Mouse (Mus musculus): Measurements from ENCODE around the gene Htr1d. TPM values are rescaled to one million over a fixed set of nuclear protein-coding genes. Genes with fewer than 3 reads are reported as not detected.

Htr1d gene
- total RNA-seq (2015) (not detected in 2 replicates), total RNA-seq (2017) (not detected in 2 replicates)

- no peak for ATAC-seq (ENCODE audit: poor library complexity, severe bottlenecking)
These were observed at the start of gene Htr1d for GRCm38 (mm10) chr4:136423224-136423623. Gene Htr1d (plus strand): TSS chr4:136423524.

DNA sequence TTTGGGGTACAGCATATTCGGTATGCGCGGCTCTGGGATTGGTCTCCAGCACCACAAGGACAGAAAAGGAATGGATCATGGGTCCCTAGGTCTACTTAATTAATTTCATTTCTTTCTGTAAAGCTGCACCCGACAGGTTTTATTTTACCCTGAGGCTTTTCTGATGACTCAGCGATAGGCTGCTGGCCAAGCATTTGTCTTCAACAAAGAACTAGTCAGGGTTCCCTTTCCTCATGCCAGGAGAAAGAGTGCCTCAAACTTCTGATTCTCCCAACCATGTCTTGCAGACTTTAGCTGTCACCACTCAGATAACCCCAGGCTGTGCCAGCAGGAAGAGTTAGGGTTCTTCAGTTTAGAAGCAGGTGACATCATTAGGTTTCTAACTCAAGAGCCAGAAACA is 46.3 kb upstream of the Htr1d start:
- no peak for ATAC-seq (ENCODE audit: poor library complexity, severe bottlenecking)

GRCm38 (mm10) chr4:136383052-136383451 is 40.3 kb upstream of the Htr1d start:
- no peak for ATAC-seq (ENCODE audit: poor library complexity, severe bottlenecking)

GRCm38 (mm10) chr4:136383839-136384238 is 39.5 kb upstream of the Htr1d start:
- no peak for ATAC-seq (ENCODE audit: poor library complexity, severe bottlenecking)

- no peak for ATAC-seq (ENCODE audit: poor library complexity, severe bottlenecking)
These were observed 36.1 kb upstream of the Htr1d start for GRCm38 (mm10) chr4:136387261-136387660.

GRCm38 (mm10) chr4:136401806-136402205 is 21.5 kb upstream of the Htr1d start:
- no peak for ATAC-seq (ENCODE audit: poor library complexity, severe bottlenecking)

GRCm38 (mm10) chr4:136407831-136408230 is 15.5 kb upstream of the Htr1d start:
- no peak for ATAC-seq (ENCODE audit: poor library complexity, severe bottlenecking)

GRCm38 (mm10) chr4:136411995-136412765 is 11.1 kb upstream of the Htr1d start:
- ATAC-seq (ENCODE audit: poor library complexity, severe bottlenecking), result no peak

DNA sequence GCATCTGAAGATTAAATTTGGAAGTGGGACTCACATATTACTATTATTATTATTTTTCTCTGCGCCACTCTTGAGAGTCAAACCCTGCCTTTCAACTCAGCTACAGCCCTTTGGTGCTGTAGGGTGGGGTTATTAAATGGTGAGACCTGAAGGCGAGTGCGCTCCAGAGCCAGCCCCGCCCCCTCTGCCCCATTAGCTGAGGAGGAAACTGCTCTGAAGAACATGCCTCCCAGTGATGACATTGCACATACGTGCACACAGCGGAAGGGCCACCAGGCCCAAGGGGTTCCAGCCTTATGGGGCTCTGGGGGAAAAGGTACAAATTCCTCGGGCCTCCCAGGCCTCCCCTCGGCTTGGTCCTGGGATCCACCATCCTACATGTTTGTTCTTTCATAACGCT is 7.8 kb upstream of the Htr1d start:
- ATAC-seq (ENCODE audit: poor library complexity, severe bottlenecking), result no peak

DNA sequence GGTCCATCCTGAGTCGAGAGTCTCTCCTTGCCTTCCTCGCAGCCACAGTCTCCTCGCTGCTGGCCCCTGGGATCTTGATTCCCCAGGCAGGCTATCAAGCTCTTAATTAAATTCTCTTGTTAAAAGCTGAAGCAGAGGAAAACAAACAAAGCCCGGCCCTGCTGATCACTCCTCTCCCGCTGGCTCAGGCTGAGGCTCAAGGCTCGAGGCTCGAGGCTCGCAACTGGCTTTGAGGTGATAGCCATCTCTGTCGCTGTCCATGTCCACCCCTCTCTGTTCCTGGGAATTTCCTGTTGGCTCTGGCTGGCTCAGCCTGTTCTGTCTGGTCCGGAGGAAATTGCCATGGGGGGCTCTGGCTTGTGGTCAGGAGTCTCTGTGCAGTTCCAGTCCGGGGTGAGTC is 4.4 kb upstream of the Htr1d start:
- no peak for ATAC-seq (ENCODE audit: poor library complexity, severe bottlenecking)

DNA sequence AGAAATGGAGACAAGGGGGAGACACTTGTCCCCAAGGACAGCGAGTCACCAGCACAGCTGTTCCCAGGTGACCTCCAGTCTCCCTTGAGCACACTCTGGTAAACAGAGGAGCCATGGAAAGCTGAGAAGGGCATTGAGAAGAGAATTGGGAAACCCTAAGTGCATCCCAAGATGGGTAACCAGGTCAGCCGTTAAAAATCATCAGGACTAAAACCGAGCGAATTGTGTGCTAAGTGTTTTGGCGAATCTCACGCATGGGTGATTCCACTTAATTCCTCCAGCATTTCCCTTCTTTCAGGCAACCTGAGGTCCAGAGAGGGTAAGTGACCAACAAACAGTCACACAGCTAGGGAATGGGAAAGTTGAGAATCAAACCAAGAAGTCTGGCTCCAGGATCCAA is 3.9 kb upstream of the Htr1d start:
- no peak for ATAC-seq (ENCODE audit: poor library complexity, severe bottlenecking)

- no peak for ATAC-seq (ENCODE audit: poor library complexity, severe bottlenecking)
These were observed 1.0 kb downstream of the Htr1d start for GRCm38 (mm10) chr4:136424120-136424999.

GRCm38 (mm10) chr4:136425000-136425288 is 1.6 kb downstream of the Htr1d start:
- ATAC-seq (ENCODE audit: poor library complexity, severe bottlenecking), result no peak

GRCm38 (mm10) chr4:136430609-136431375 is 7.5 kb downstream of the Htr1d start:
- no peak for ATAC-seq (ENCODE audit: poor library complexity, severe bottlenecking)

DNA sequence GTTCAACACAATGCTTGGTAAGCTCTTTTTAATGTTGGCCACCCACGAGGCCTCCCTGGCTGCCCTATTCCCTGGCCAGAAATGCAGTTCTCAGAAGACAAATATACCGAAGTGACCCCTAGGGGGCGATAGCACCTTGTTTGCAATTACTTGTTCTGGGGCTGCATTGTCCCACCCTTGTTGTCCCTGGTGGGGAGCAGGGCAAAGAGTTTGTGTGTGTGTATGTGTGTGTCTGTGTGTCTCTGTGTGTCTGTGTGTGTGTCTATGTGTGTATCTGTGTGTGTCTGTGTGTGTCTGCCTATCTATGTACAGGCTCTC is 8.0 kb downstream of the Htr1d start:
- peak; percentile 49 for ATAC-seq (ENCODE audit: poor library complexity, severe bottlenecking)

DNA sequence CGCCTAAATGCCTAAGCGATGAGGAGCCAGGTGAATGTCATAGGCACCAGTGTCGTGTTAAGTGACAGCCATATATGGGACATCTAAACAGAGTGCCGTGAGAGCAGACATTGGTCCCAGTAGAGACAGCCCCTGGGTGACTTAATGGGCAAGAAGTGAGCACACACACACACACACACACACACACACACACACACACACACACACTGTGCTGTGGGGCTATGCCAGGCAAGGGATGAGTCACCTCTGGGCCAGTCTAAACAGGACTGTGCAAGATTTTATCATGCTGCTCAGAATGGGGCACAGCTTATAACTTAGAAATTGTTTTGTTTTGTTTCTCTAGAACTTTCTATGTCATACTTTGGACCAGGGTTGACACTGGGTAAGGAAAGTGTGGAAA is 10.7 kb downstream of the Htr1d start:
- ATAC-seq (ENCODE audit: poor library complexity, severe bottlenecking), result no peak

DNA sequence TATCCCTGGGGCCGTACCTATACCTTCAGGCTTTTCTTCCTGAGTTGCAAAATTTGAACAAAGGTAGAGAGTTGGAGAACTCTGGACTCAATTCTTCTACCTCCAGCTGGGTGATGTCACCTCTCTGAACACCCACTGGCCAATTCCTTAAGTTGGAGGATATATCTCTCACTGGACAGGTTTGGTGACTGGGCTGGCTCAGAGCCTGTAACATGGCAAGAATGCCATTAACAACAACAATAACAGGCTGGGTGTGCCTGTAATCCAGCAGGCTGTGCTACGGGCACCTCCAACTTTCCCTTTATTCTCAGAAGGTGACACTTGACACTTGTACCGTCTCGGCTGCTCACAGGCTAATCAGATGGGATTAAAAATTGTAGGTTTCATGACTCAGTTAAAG is 15.8 kb downstream of the Htr1d start:
- no peak for ATAC-seq (ENCODE audit: poor library complexity, severe bottlenecking)

DNA sequence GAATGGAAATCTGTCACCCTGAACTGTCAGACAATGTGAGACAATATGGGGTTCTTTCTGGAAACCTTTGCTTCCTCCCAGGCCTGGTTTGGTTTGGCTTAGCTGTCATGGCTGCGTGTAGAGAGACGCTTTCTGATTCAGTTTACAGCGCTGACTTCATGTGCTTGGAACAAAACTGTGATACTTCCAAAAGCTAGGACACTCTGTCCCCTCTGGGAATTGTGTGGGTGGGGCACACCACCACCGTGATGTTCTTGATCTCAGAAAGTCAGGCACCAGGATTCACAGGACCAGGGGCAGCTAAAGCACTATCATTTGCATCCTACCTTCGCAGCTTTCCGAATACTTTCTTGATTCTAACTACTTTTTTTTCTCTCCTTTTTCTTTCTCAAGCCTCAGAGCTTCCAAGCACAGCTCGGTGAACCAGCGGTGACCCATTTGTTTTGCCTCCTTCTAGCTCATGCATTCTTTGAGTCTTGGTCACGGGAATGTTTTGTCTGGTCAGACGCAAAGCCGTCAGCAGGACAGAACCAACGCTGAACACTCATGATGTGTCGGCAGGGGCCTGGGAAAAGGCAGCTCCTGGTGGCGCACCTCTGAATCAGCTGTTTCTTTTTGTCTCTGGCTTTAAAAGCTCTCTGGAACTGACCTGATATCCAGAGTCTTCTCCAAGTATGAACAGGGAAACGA is 18.2 kb downstream of the Htr1d start:
- no peak for ATAC-seq (ENCODE audit: poor library complexity, severe bottlenecking)

- no peak for ATAC-seq (ENCODE audit: poor library complexity, severe bottlenecking)
These were observed 21.2 kb downstream of the Htr1d start for GRCm38 (mm10) chr4:136444561-136444960.

GRCm38 (mm10) chr4:136449795-136450194 is 26.5 kb downstream of the Htr1d start:
- no peak for ATAC-seq (ENCODE audit: poor library complexity, severe bottlenecking)

DNA sequence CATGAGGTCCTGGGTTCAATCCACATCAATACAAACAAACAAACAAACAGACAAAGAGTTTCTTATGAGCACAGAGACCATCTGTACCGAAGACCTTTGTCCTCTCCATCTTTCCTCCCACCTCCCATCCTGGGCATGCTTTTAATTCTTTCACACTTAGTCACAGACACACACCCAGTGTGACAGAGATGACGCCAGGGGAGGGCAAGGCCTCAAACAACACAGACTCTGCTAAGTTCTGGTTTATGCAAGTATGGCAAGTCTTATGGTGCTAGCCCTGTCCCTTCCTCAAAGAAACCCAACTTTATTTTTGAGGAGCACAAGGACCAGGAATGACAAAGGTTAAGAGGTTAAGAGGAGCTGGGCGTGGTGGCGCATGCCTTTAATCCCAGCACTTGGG is 26.9 kb downstream of the Htr1d start:
- no peak for ATAC-seq (ENCODE audit: poor library complexity, severe bottlenecking)
